Mouse (Mus musculus): ENCODE data around the gene Rabepk. TPM values are rescaled to one million over a fixed set of nuclear protein-coding genes. Genes with fewer than 3 reads are reported as not detected.
A peak's percentile ranks its signal among the peaks of the same experiment; 100 is the strongest.
"Not testable (repeated sequence)": the region's sequence is repeated elsewhere in the genome, so short reads cannot be mapped to it uniquely, and the experiment has no call there.

Rabepk gene
- total RNA-seq (2015; ENCODE audit: low replicate concordance): 1.3 and 9.0 TPM in 2 replicates
- 1.5 and 4.7 TPM in 2 replicates for total RNA-seq (2017; ENCODE audit: low replicate concordance)

- peak; percentile 79 for ATAC-seq (replicated peaks; ENCODE audit: low FRiP score, poor library complexity, severe bottlenecking)
Measured at GRCm38 (mm10) chr2:34799357-34800256, at the start of gene Rabepk. TSS of gene Rabepk (minus strand) at chr2:34799912.

- no peak for ATAC-seq (replicated peaks; ENCODE audit: low FRiP score, poor library complexity, severe bottlenecking)
Measured at GRCm38 (mm10) chr2:34847702-34848101, 48.0 kb upstream of the Rabepk start.

- ATAC-seq (replicated peaks; ENCODE audit: low FRiP score, poor library complexity, severe bottlenecking): no peak
Measured at GRCm38 (mm10) chr2:34843211-34843939, 43.7 kb upstream of the Rabepk start.

- no peak for ATAC-seq (replicated peaks; ENCODE audit: low FRiP score, poor library complexity, severe bottlenecking)
Measured at GRCm38 (mm10) chr2:34841706-34842105, 42.0 kb upstream of the Rabepk start.

- ATAC-seq (replicated peaks; ENCODE audit: low FRiP score, poor library complexity, severe bottlenecking): not testable (repeated sequence)
Measured at GRCm38 (mm10) chr2:34840143-34840542, 40.4 kb upstream of the Rabepk start.

- no peak for ATAC-seq (replicated peaks; ENCODE audit: low FRiP score, poor library complexity, severe bottlenecking)
Measured at GRCm38 (mm10) chr2:34835669-34836068, 36.0 kb upstream of the Rabepk start.

GRCm38 (mm10) chr2:34833624-34834023 is 33.9 kb upstream of the Rabepk start:
- no peak for ATAC-seq (replicated peaks; ENCODE audit: low FRiP score, poor library complexity, severe bottlenecking)

GRCm38 (mm10) chr2:34832766-34833457 is 33.2 kb upstream of the Rabepk start, which contains the start of gene Gm34653:
TSS of gene Gm34653 (plus strand) at chr2:34833007.
- not testable (repeated sequence) for ATAC-seq (replicated peaks; ENCODE audit: low FRiP score, poor library complexity, severe bottlenecking)

GRCm38 (mm10) chr2:34830066-34830465 is 30.4 kb upstream of the Rabepk start:
- not testable (repeated sequence) for ATAC-seq (replicated peaks; ENCODE audit: low FRiP score, poor library complexity, severe bottlenecking)

GRCm38 (mm10) chr2:34828026-34828425 is 28.3 kb upstream of the Rabepk start:
- no peak for ATAC-seq (replicated peaks; ENCODE audit: low FRiP score, poor library complexity, severe bottlenecking)

GRCm38 (mm10) chr2:34827591-34827990 is 27.9 kb upstream of the Rabepk start:
- ATAC-seq (replicated peaks; ENCODE audit: low FRiP score, poor library complexity, severe bottlenecking): no peak

- ATAC-seq (replicated peaks; ENCODE audit: low FRiP score, poor library complexity, severe bottlenecking): peak; percentile 54
Measured at GRCm38 (mm10) chr2:34826460-34827231, 26.9 kb upstream of the Rabepk start.

GRCm38 (mm10) chr2:34825827-34826459 is 26.2 kb upstream of the Rabepk start, which contains the start of gene Fbxw2:
TSS of gene Fbxw2 (minus strand) at chr2:34826311.
- peak; percentile 97 for ATAC-seq (replicated peaks; ENCODE audit: low FRiP score, poor library complexity, severe bottlenecking)

- no peak for ATAC-seq (replicated peaks; ENCODE audit: low FRiP score, poor library complexity, severe bottlenecking)
Measured at GRCm38 (mm10) chr2:34818492-34818891, 18.8 kb upstream of the Rabepk start.

- peak; percentile 68; the same call in 1 of the 2 replicates for ATAC-seq (replicated peaks; ENCODE audit: low FRiP score, poor library complexity, severe bottlenecking)
Measured at GRCm38 (mm10) chr2:34815893-34816292, 16.2 kb upstream of the Rabepk start.

GRCm38 (mm10) chr2:34812706-34813105 is 13.0 kb upstream of the Rabepk start:
- no peak for ATAC-seq (replicated peaks; ENCODE audit: low FRiP score, poor library complexity, severe bottlenecking)

GRCm38 (mm10) chr2:34810775-34811174 is 11.1 kb upstream of the Rabepk start:
- peak; percentile 65; the same call in 1 of the 2 replicates for ATAC-seq (replicated peaks; ENCODE audit: low FRiP score, poor library complexity, severe bottlenecking)

- no peak for ATAC-seq (replicated peaks; ENCODE audit: low FRiP score, poor library complexity, severe bottlenecking)
Measured at GRCm38 (mm10) chr2:34809568-34809967, 9.9 kb upstream of the Rabepk start.

GRCm38 (mm10) chr2:34808057-34808456 is 8.3 kb upstream of the Rabepk start:
- ATAC-seq (replicated peaks; ENCODE audit: low FRiP score, poor library complexity, severe bottlenecking): no peak

Data from erythroid progenitor cell, adult 5-6 weeks (primary cell).